Mouse (Mus musculus) spleen, postnatal 14 days (tissue): Measurements from ENCODE around the gene Aco2.
"Not testable (repeated sequence)": the region's sequence is repeated elsewhere in the genome, so short reads cannot be mapped to it uniquely, and the experiment has no call there.

Source experiments
- DNase-seq, 2 experiments: peaks; one replicate each; pipeline ENCODE4 v3.0.0; 2021 to 2022; ENCODE audit warnings: low spot score in 2 of 2

Gene Aco2

GRCm38 (mm10) chr15:81879531-81880401, 7.7 kb downstream of the Aco2 start:
- DNase-seq: no peak

- no peak for DNase-seq
Observed at GRCm38 (mm10) chr15:81882348-81882747, 10.2 kb downstream of the Aco2 start.

GRCm38 (mm10) chr15:81885418-81885934, 13.4 kb downstream of the Aco2 start:
- DNase-seq: no peak

- no peak for DNase-seq
Observed at GRCm38 (mm10) chr15:81886795-81887550, 14.9 kb downstream of the Aco2 start.

- DNase-seq: no peak
Observed at GRCm38 (mm10) chr15:81889175-81889574, 17.1 kb downstream of the Aco2 start.

- DNase-seq: no peak
Observed at GRCm38 (mm10) chr15:81891140-81891802, 19.2 kb downstream of the Aco2 start.

GRCm38 (mm10) chr15:81891822-81892580, 19.9 kb downstream of the Aco2 start:
- no peak for DNase-seq

- no peak for DNase-seq
Observed at GRCm38 (mm10) chr15:81894002-81894401, 21.9 kb downstream of the Aco2 start.

GRCm38 (mm10) chr15:81896407-81896806, 24.3 kb downstream of the Aco2 start:
- DNase-seq: no peak

- no peak for DNase-seq
Observed at GRCm38 (mm10) chr15:81897607-81898285, 25.6 kb downstream of the Aco2 start.

GRCm38 (mm10) chr15:81898751-81899150, 26.6 kb downstream of the Aco2 start:
- DNase-seq: no peak

GRCm38 (mm10) chr15:81904939-81905338, 32.8 kb downstream of the Aco2 start:
- DNase-seq: peak; percentile 40 to 72

GRCm38 (mm10) chr15:81907953-81908352, 35.8 kb downstream of the Aco2 start:
- DNase-seq: no peak

GRCm38 (mm10) chr15:81908767-81909166, 36.7 kb downstream of the Aco2 start:
- DNase-seq: not testable (repeated sequence)

GRCm38 (mm10) chr15:81912498-81912897, 40.4 kb downstream of the Aco2 start:
- no peak for DNase-seq

- no peak for DNase-seq
Observed at GRCm38 (mm10) chr15:81914668-81915067, 42.6 kb downstream of the Aco2 start.

- DNase-seq: no peak
Observed at GRCm38 (mm10) chr15:81915663-81916062, 43.6 kb downstream of the Aco2 start.

- no peak for DNase-seq
Observed at GRCm38 (mm10) chr15:81917201-81917600, 45.1 kb downstream of the Aco2 start.

- DNase-seq: peak; percentile 57 to 73
Observed at GRCm38 (mm10) chr15:81917621-81918463, 45.7 kb downstream of the Aco2 start.

- no peak for DNase-seq
Observed at GRCm38 (mm10) chr15:81919062-81919461, 47.0 kb downstream of the Aco2 start.
